Mouse (Mus musculus) heart, postnatal 25 days (tissue): ENCODE measurements around the gene Ubtf. TPM values are rescaled to one million over a fixed set of nuclear protein-coding genes. Genes with fewer than 3 reads are reported as not detected.
A peak's percentile ranks its signal among the peaks of the same experiment; 100 is the strongest.
"Not testable (repeated sequence)": the region's sequence is repeated elsewhere in the genome, so short reads cannot be mapped to it uniquely, and the experiment has no call there.

ENCODE experiments used
- DNase-seq: peaks from one replicate; pipeline ENCODE4 v3.0.0; 2022; ENCODE audit warnings: low spot score
- intact Hi-C: fragments of 180-260 bp; cut with DNase I; formaldehyde crosslinking; loops from one replicate; pipeline ENCODE4 v1.15.1; 2025
- total RNA-seq, 2 experiments: library from RNA; stranded (reverse); gene quantifications; 2 replicates each; pipeline ENCODE4 v1.2.3; 2021

Gene Ubtf
- total RNA-seq, result 10 to 100 TPM; 56.7 to 57.3 TPM

GRCm38 (mm10) chr11:102319410-102319792, at the start of gene Ubtf:
Ubtf (minus strand) TSS chr11:102319742.
- intact Hi-C loops, result no loop called here

GRCm38 (mm10) chr11:102369263-102369662, 49.7 kb upstream of the Ubtf start:
- DNase-seq, result no peak
- intact Hi-C loops, result no loop called here

More at GRCm38 (mm10) chr11:102319410-102319792, at the start of gene Ubtf:
- DNase-seq, result peak; percentile 77

DNA sequence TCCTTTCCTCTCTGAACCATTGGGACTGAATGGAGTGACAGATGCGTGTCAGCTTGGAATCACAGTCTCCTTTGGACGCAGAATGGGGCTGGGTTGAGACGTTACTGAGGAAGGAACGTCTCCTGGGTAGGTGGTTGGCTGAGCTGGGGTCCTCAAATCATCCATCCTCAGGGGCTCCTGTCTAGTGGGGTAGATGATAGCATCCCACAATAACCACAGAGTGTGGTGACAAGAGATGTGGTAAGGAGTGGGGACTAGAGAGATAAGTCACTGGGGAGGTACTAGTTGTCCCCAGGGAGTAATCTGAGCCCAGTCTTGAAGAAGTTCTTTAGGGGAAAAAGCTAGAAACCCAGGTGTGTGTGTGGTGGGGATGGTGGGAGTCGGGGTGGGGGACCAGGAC, 48.8 kb upstream of the Ubtf start:
- intact Hi-C loops, result no loop called here
- no peak for DNase-seq

GRCm38 (mm10) chr11:102367504-102368280, 48.1 kb upstream of the Ubtf start:
- intact Hi-C loops, result no loop called here

DNA sequence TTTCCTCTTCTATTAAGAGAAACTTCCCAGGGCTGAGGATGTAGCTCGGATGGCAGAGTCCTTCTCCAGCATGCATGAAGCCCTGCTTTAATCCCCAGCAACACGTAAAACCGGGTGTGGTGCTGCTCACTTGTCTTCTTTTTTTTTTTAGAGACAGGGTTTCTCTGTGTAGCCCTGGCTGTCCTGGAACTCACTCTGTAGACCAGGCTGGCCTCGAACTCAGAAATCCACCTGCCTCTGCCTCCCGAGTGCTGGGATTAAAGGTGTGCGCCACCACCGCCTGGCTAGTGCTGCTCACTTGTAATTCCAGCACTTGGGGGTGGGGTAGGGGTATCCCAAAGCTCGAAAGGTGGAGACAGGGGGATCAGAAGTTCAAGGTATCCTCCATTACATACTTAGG, 46.6 kb upstream of the Ubtf start, which contains the start of gene Slc4a1:
TSS of gene Slc4a1 (minus strand) at position 101 of the 400 bp plus-strand sequence.
- intact Hi-C loops, result not testable (repeated sequence)

More at GRCm38 (mm10) chr11:102367504-102368280, 48.1 kb upstream of the Ubtf start:
- no peak for DNase-seq

GRCm38 (mm10) chr11:102365699-102366098, 46.2 kb upstream of the Ubtf start:
- intact Hi-C loops, result no loop called here
- DNase-seq, result no peak

More for the DNA sequence above, 46.6 kb upstream of the Ubtf start, which contains the start of gene Slc4a1:
- DNase-seq, result not testable (repeated sequence)

DNA sequence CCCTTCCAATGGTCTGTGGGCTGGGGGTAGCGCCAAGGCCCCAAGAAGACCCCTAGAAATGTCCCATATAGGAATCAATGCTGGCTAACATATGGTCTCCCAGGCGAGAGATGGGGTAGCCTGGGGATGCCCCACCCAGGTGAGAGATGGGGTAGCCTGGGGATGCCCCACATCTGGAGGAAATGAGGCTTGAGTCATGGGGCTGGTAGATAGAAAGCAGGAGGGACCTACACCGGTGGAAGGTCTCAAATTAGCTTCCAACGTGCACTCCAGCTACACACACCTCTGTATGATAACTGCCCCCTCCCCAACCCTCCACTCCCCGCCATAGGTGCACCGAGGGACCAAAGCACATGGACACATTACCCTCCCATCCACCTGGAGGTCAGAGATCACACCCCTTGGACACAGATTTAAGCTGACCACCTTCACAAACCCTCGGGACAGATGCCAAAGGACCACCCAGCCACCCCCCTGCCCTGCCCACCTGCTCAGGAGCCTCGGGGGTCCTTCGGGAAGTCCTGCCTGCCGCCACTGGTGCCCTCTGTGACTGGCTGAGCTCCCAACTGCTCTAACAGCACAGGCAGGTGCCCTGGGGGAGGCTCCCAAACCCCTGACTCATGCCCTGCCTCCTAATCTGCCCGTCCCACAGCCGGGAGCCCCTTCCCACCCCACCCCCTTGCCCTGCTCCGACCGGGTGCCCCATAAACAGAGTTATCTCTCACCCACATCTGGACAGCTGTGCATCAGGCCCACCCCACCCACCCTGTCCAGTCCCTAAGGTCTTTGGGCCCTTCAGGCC, 45.2 kb upstream of the Ubtf start:
- DNase-seq, result no peak
- intact Hi-C loops, result no loop called here

GRCm38 (mm10) chr11:102363623-102364022, 44.1 kb upstream of the Ubtf start:
- DNase-seq, result no peak
- intact Hi-C loops, result no loop called here

DNA sequence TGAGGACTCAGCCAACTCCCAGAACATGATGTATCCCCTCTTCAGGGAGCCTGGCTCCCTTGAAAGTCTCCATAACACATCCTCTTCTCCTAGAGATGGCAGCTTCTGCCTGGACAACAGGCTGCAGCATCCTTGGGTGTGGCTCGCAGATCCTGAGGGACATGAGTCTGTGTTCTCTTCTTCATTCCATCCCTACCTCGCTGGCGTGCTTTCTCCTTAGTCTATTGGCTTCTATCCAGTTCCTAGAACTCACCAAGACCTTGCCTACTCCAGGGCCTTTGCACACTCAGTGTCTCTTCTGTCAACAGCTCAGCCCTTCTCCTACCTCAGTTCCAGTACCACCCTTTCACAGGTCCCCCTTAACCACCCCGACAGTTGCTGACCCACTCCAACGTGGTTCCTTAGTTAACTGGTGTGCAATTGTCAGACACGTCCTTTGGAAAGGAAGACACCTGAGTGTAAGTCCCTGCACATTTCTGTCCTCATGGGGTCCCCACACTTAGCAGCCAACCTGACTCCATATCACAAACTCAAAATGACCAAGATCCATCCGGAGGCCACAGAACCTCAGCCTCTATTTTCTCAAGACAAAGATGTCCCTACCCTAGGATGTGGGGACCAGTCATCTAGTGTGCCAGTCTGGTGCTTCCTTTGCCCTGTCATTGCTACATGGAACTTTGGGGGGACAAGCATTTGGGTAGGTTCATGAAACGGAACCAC, 42.4 kb upstream of the Ubtf start:
- intact Hi-C loops, result no loop called here
- DNase-seq, result no peak

GRCm38 (mm10) chr11:102358365-102358764, 38.8 kb upstream of the Ubtf start:
- intact Hi-C loops, result loop anchor here (1.0 kb wide), 1 partner anchor 19 kb away; no protein-coding TSS in a partner anchor
- no peak for DNase-seq

GRCm38 (mm10) chr11:102356636-102357350, 37.3 kb upstream of the Ubtf start:
- no peak for DNase-seq

DNA sequence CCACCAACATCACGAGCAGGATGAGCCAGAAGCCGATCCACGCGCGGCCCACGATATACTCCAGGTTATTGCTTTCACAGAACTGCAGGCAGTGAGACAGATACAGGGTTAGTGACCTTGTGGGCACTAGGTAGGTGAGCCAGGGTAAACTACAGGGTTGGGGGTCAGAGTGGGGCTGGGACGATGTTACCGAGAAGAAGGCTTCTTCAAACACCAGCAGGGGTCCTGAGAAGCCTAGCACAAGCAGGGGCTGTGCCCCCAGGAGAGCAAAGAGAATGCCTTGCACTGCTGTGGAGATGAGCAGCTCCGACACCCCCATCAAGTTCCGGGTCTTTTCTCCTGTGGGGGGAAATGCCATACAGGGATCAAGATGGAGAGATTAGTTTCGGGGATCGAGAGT, 36.6 kb upstream of the Ubtf start:
- DNase-seq, result no peak
- intact Hi-C loops, result no loop called here

More at GRCm38 (mm10) chr11:102356636-102357350, 37.3 kb upstream of the Ubtf start:
- intact Hi-C loops, result no loop called here

GRCm38 (mm10) chr11:102355501-102355900, 36.0 kb upstream of the Ubtf start:
- no peak for DNase-seq
- intact Hi-C loops, result no loop called here

GRCm38 (mm10) chr11:102353021-102353431, 33.5 kb upstream of the Ubtf start:
- intact Hi-C loops, result no loop called here
- DNase-seq, result no peak

DNA sequence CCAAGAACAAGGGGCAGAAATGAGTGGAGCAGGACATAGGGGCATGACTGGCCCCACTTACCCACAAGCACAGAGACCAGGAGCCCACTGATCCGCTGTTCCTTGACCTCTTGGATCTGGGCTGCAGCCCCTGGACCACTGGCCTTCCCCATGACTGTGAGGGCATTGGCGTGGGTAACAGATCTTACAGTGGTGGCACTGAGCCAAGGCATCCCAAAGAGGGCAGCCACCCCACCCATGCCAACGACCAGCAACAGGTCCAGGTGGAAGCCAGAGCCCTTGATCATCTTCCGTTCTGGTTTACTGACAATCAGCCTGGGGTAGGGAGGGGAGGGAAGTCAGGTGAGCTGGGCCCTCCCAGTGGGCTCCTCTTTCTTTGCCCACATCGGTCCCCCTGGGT, 32.8 kb upstream of the Ubtf start:
- DNase-seq, result no peak
- intact Hi-C loops, result no loop called here

- no peak for DNase-seq
- intact Hi-C loops, result no loop called here
Measured at GRCm38 (mm10) chr11:102350981-102351523, 31.5 kb upstream of the Ubtf start.

GRCm38 (mm10) chr11:102350416-102350815, 30.9 kb upstream of the Ubtf start:
- no peak for DNase-seq
- intact Hi-C loops, result no loop called here

GRCm38 (mm10) chr11:102349189-102349954, 29.8 kb upstream of the Ubtf start:
- no peak for DNase-seq
- intact Hi-C loops, result no loop called here

DNA sequence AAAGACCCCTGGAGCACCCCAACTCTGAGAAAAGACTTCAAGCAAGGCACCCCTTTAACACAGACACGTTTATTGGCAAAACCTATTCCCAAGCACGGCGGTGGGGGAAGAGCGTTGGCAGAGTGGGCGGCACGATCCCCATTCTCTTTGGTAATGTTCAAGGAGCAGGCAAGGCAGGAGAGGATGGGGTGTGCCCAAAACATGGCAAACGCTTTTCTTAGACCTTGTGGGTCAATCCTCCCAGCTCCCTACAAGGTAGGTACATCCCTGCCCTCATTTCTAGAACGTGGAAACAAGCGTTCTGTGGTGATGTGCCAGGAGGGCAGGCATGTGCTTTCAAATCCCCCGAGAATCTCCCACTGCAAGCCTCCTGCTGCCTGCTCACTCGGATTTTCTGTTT, 29.2 kb upstream of the Ubtf start:
- intact Hi-C loops, result no loop called here
- no peak for DNase-seq
